Mouse (Mus musculus) heart, adult 2 months (tissue): ENCODE measurements around the gene P4hb. TPM values are rescaled to one million over a fixed set of nuclear protein-coding genes. Genes with fewer than 3 reads are reported as not detected.
A peak's percentile ranks its signal among the peaks of the same experiment; 100 is the strongest.
"Not testable (repeated sequence)": the region's sequence is repeated elsewhere in the genome, so short reads cannot be mapped to it uniquely, and the experiment has no call there.

ENCODE experiments used
- DNase-seq, 2 experiments: peaks; one replicate each; pipeline ENCODE4 v3.0.0; 2021
- H3K27ac ChIP-seq: fragments of 200-600 bp; 2 replicates; pipeline ENCODE4 v1.8.1; 2022
- H3K27me3 ChIP-seq: fragments of 200-500 bp; 2 replicates; pipeline ENCODE4 v1.6.1; 2012; ENCODE audit warnings: mild to moderate bottlenecking, low read length, inconsistent platforms, mixed read lengths; ENCODE audit not compliant: control insufficient read depth, insufficient read depth
- H3K36me3 ChIP-seq: fragments of 200-500 bp; 2 replicates; pipeline ENCODE4 v1.6.1; 2012; ENCODE audit warnings: low read length, inconsistent platforms; ENCODE audit not compliant: control insufficient read depth, insufficient read depth
- H3K4me1 ChIP-seq: fragments of 200-500 bp; 2 replicates; pipeline ENCODE4 v1.6.1; 2011; ENCODE audit warnings: low read length; ENCODE audit not compliant: control insufficient read depth, insufficient read depth
- H3K4me3 ChIP-seq: fragments of 200-600 bp; 2 replicates; pipeline ENCODE4 v1.8.1; 2022
- H3K79me2 ChIP-seq: fragments of 200-500 bp; replicated peaks from 2 replicates; pipeline ENCODE4 v1.6.1; 2012; ENCODE audit warnings: mild to moderate bottlenecking, inconsistent platforms, low read length, moderate library complexity, mixed read lengths; ENCODE audit not compliant: control insufficient read depth, insufficient read depth
- H3K9ac ChIP-seq: fragments of 200-500 bp; 2 replicates; pipeline ENCODE4 v1.6.1; 2012; ENCODE audit warnings: low read depth, mild to moderate bottlenecking, control low read depth, inconsistent platforms, low read length, mixed read lengths
- CTCF ChIP-seq: fragments of 200-600 bp; IDR thresholded peaks from 2 replicates; pipeline ENCODE4 v1.8.1; 2022; ENCODE audit warnings: antibody characterized with exemption, mild to moderate bottlenecking, moderate library complexity
- EP300 ChIP-seq: fragments of 200-500 bp; IDR thresholded peaks from 2 replicates; pipeline ENCODE4 v1.6.1; 2011; ENCODE audit warnings: low read depth, low read length, control low read depth; ENCODE audit not compliant: insufficient read depth
- POLR2A ChIP-seq: fragments of 200-500 bp; IDR thresholded peaks from 2 replicates; pipeline ENCODE4 v1.6.1; 2011; ENCODE audit warnings: mild to moderate bottlenecking, low read depth, low read length, control low read depth; ENCODE audit not compliant: insufficient read depth
- WGBS: fragments of 180-500 bp; shearing (Covaris S2); methylation state at CpG from one replicate; pipeline ENCODE4 v1.1.7; 2018; 5-methylcytosine and 5-hydroxymethylcytosine counted together
- intact Hi-C: fragments of 180-260 bp; cut with DNase I; formaldehyde crosslinking; loops from one replicate; pipeline ENCODE4 v1.15.1; 2025
- polyA plus RNA-seq: library from polyadenylated mRNA; depleted of rRNA; stranded (reverse); fragments of >200 nt; gene quantifications from 2 replicates; pipeline ENCODE4 v1.2.3, GENCODE M21; 2012
- total RNA-seq, 2 experiments: library from RNA; stranded (reverse); gene quantifications; 2 replicates each; pipeline ENCODE4 v1.2.3; 2021

The P4hb gene
- total and polyA plus RNA-seq, 3 experiments = 115 to 246 (median 221) TPM

GRCm38 (mm10) chr11:120571754-120572416, 1.2 kb downstream of the P4hb start:
- Histone ChIP-seq H3K9ac (peak overlapping the region; percentile 90), H3K27me3 (no peaks in the 10 kb centered on the region), H3K36me3 (no peaks in the 10 kb centered on the region; the same call in 1 of the 2 replicates), H3K4me3 (peak overlapping the region; percentile 80), H3K27ac (peak overlapping the region; percentile 98), H3K79me2 (peaks cover 1% of the 10 kb centered on the region), H3K4me1 (peaks cover 6% of the 10 kb centered on the region)
- no peak for DNase-seq
- intact Hi-C loops = loop anchor here (2.0 kb wide), 1 partner anchor 23 kb away; the partner anchor contains the start of gene Mcrip1
- WGBS = 2% methylated on average over 11 of the region's 11 CpGs
- TF ChIP-seq POLR2A (0 out of 2 replicates have a peak, but pooled peaks have one; percentile 13), CTCF (no peak)

GRCm38 (mm10) chr11:120571122-120571521, 1.9 kb downstream of the P4hb start:
- peaks cover 6% of the 10 kb centered on the region for H3K4me1 ChIP-seq
- TF ChIP-seq POLR2A (no peak), EP300 (no peak), CTCF (no peak)
- 54% methylated on average over 3 of the region's 3 CpGs for WGBS
- no peak overlapping the region for H3K27ac ChIP-seq
- H3K36me3 ChIP-seq = no peaks in the 10 kb centered on the region; the same call in 1 of the 2 replicates
- no peak overlapping the region for H3K9ac ChIP-seq
- intact Hi-C loops = loop anchor here (2.0 kb wide), 1 partner anchor 22 kb away; the partner anchor contains the start of gene Mcrip1
- no peak for DNase-seq
- peaks cover 1% of the 10 kb centered on the region for H3K79me2 ChIP-seq
- H3K27me3 ChIP-seq = no peaks in the 10 kb centered on the region
- no peak overlapping the region; the same call in 1 of the 2 replicates for H3K4me3 ChIP-seq

DNA sequence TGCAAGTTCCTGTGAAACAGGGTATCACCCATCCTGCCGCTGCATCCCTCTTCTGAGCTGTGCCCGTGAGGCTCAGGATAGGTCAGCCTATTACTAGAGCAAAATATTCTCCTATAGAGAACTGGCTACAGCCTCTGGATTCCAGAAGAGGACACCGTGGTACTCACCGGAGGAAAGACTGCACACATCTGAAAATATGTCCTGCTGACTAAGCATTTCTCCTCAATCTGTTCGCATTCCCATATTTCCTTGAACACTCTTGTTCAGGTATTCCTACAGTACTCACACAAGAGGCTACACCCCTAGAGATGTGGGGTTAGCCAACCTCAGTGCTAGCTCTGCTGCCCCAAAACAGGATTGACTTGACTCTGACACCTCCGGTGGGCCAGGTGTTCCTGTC, 4.7 kb downstream of the P4hb start:
- peaks cover 5% of the 10 kb centered on the region for H3K4me1 ChIP-seq
- intact Hi-C loops = no loop called here
- no peak overlapping the region for H3K4me3 ChIP-seq
- H3K27ac ChIP-seq = no peak overlapping the region
- no peaks in the 10 kb centered on the region; the same call in 1 of the 2 replicates for H3K36me3 ChIP-seq
- WGBS = 86% methylated on average over 6 of the region's 6 CpGs
- no peak for DNase-seq
- no peaks in the 10 kb centered on the region for H3K27me3 ChIP-seq
- no peak overlapping the region for H3K9ac ChIP-seq
- TF ChIP-seq CTCF = no peak
- TF ChIP-seq EP300 = no peak
- TF ChIP-seq POLR2A = no peak
- peaks cover 1% of the 10 kb centered on the region for H3K79me2 ChIP-seq

- no peak for DNase-seq
- no peaks in the 10 kb centered on the region for H3K4me1 ChIP-seq
- H3K36me3 ChIP-seq = no peaks in the 10 kb centered on the region
- TF ChIP-seq CTCF = no peak
- TF ChIP-seq POLR2A = no peak
- no peak for TF ChIP-seq EP300
- H3K27ac ChIP-seq = no peak overlapping the region
- 73% methylated on average over 9 of the region's 9 CpGs for WGBS
- H3K27me3 ChIP-seq = no peaks in the 10 kb centered on the region
- no peaks in the 10 kb centered on the region; the same call in 1 of the 2 replicates for H3K79me2 ChIP-seq
- no peak overlapping the region for H3K9ac ChIP-seq
- intact Hi-C loops = no loop called here
- H3K4me3 ChIP-seq = no peak overlapping the region
Measured at GRCm38 (mm10) chr11:120565114-120565513, 7.9 kb downstream of the P4hb start.

DNA sequence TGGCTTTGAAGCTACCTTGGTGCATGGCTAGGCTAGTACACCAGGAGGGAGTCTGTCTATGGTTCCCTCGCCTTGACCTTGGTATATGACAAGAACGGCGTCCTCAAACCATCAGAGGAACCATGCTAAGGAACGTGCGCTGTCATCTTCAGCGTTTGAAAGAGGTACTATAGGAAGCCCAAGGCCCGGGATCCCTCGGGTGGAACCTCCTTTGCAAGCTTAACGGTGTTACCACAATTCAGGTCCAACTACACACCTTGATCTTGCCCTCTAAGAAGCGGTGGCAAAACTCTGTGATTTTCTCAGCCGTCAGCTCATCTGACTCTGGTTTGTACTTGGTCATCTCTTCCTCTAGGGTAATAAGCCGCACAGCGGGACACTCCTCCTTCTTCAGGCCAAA, 10.1 kb downstream of the P4hb start:
- H3K27me3 ChIP-seq = no peaks in the 10 kb centered on the region
- no peak overlapping the region for H3K27ac ChIP-seq
- no peaks in the 10 kb centered on the region for H3K36me3 ChIP-seq
- 95% methylated on average over 13 of the region's 13 CpGs for WGBS
- H3K4me1 ChIP-seq = no peaks in the 10 kb centered on the region
- no peak overlapping the region for H3K9ac ChIP-seq
- no peak for DNase-seq
- TF ChIP-seq CTCF = no peak
- TF ChIP-seq POLR2A = no peak
- TF ChIP-seq EP300 = no peak
- H3K79me2 ChIP-seq = no peaks in the 10 kb centered on the region; the same call in 1 of the 2 replicates
- intact Hi-C loops = no loop called here
- H3K4me3 ChIP-seq = no peak overlapping the region

DNA sequence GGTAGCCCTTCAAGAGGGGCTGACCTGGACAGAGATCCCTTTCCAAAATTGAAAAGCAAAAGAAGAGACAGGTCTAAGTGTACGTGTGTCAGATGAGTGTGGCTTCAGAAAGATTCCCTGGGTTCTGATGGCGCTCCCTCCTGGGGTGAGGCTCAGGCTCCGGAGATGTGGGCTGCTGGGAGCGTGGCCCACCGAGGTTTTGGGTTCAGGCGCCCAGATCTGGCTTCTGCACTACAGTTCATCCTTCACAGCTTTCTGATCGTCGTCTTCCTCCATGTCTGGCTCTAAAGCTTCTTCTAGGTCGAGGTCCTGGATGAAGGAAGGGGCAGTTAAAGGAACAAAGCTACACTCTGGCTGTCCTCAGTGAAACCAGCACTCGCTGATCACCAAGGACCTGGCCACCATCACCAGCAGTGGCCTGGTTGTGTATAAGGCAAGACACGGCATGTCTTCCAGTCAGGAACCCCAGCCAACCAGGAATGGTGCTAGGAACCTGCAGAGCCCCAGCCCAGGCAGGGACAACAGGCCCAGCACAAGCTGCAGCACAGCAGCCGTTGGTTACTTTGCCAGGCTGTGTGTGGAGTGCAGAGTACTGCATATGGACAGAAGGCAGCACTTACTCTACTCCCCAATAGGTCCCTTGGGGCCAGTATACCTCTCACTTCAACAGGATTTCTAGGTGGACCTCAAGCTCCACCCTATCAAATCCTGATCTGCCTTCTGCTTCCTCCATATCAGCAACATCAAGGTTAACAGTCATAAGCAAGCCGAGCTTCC, 11.9 kb downstream of the P4hb start:
- 91% methylated on average over 13 of the region's 13 CpGs for WGBS
- Histone ChIP-seq H3K27ac (no peak overlapping the region), H3K9ac (no peak overlapping the region), H3K27me3 (no peaks in the 10 kb centered on the region), H3K36me3 (no peaks in the 10 kb centered on the region), H3K79me2 (no peaks in the 10 kb centered on the region), H3K4me1 (no peaks in the 10 kb centered on the region), H3K4me3 (no peak overlapping the region)
- TF ChIP-seq POLR2A (no peak), EP300 (no peak), CTCF (no peak)
- intact Hi-C loops = no loop called here
- no peak for DNase-seq

DNA sequence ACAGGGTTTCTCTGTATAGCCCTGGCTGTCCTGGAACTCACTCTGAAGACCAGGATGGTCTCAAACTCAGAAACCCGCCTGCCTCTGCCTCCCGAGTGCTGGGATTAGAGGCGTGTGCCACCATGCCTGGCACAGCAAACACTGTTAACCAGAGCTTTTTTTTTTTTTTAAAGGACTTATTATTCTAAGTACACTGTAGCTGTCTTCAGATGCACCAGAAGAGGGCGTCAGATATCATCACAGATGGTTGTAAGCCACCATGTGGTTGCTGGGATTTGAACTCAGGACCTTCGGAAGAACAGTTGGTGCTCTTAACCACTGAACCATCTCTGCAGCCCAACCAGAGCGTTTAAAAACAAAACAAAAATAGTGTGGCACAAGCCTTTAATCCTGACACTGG, 14.2 kb downstream of the P4hb start:
- WGBS = 93% methylated on average over 6 of the region's 6 CpGs
- H3K27ac ChIP-seq, H3K79me2 ChIP-seq, H3K9ac ChIP-seq, DNase-seq, intact Hi-C loops, H3K4me3 ChIP-seq, H3K36me3 ChIP-seq, H3K4me1 ChIP-seq, H3K27me3 ChIP-seq: not testable (repeated sequence)
